Mouse (Mus musculus): Measurements from ENCODE around the gene Slc5a12. TPM values are rescaled to one million over a fixed set of nuclear protein-coding genes. Genes with fewer than 3 reads are reported as not detected.

The Slc5a12 gene
- total and polyA plus RNA-seq, 3 experiments, result not detected

GRCm38 (mm10) chr2:110564673-110565627 is 32.1 kb upstream of the Slc5a12 start:
- no peaks in the 10 kb centered on the region for H3K27me3 ChIP-seq (ENCODE audit: control insufficient read depth in 1 of 2, insufficient read depth in 2 of 2, low read length in 2 of 2)
- H3K79me2 ChIP-seq (ENCODE audit: control insufficient read depth, insufficient read depth, low read length, poor library complexity), result no peaks in the 10 kb centered on the region
- no peak overlapping the region for H3K9ac ChIP-seq (ENCODE audit: control insufficient read depth, low read depth, low read length, poor library complexity, severe bottlenecking)
- H3K9me3 ChIP-seq (replicated peaks; ENCODE audit: insufficient read depth, low read length), result no peaks in the 10 kb centered on the region; the same call in 1 of the 2 replicates
- no peak overlapping the region for H3K4me3 ChIP-seq (ENCODE audit: control insufficient read depth in 1 of 2, insufficient read depth in 1 of 2, low read depth in 2 of 2, low read length in 2 of 2)
- H3K36me3 ChIP-seq (ENCODE audit: control insufficient read depth in 1 of 2, insufficient read depth in 2 of 2, low read length in 2 of 2), result no peaks in the 10 kb centered on the region
- no peak overlapping the region for H3K27ac ChIP-seq (ENCODE audit: control insufficient read depth, low read depth, low read length)
- peak; percentile 59 for DNase-seq (ENCODE audit: low read depth, low spot score)
- H3K4me1 ChIP-seq (ENCODE audit: control insufficient read depth in 1 of 2, insufficient read depth in 2 of 2, low read length in 2 of 2), result no peaks in the 10 kb centered on the region
- no peak for TF ChIP-seq CHD1 (IDR thresholded peaks at IDR 0.05; ENCODE audit: low read depth, low read length)
- no peak for TF ChIP-seq MYC (IDR thresholded peaks at IDR 0.05; ENCODE audit: low read depth, low read length)
- no peak for TF ChIP-seq POLR2A (IDR thresholded peaks at IDR 0.05; ENCODE audit: control insufficient read depth in 1 of 2, insufficient read depth in 1 of 2, low read depth in 1 of 2, low read length in 2 of 2, poor library complexity in 1 of 2)
- no peak for TF ChIP-seq SIN3A (IDR thresholded peaks at IDR 0.05; ENCODE audit: low read length)
- TF ChIP-seq TCF12 (IDR thresholded peaks at IDR 0.05; ENCODE audit: low read depth, low read length), result no peak
- TF ChIP-seq USF2 (IDR thresholded peaks at IDR 0.05; ENCODE audit: borderline replicate concordance in 1 of 2, insufficient read depth in 1 of 2, low read depth in 1 of 2, low read length in 2 of 2), result no peak
- TF ChIP-seq ZKSCAN1 (IDR thresholded peaks at IDR 0.05; ENCODE audit: low read depth, low read length), result no peak
- TF ChIP-seq ETS1 (IDR thresholded peaks at IDR 0.05; ENCODE audit: low read depth, low read length), result no peak
- TF ChIP-seq GABPA (IDR thresholded peaks at IDR 0.05; ENCODE audit: low read depth, low read length), result no peak
- TF ChIP-seq ZNF384 (IDR thresholded peaks at IDR 0.05; ENCODE audit: low read depth, low read length), result no peak
- TF ChIP-seq ELF1 (IDR thresholded peaks at IDR 0.05; ENCODE audit: low read depth, low read length), result no peak
- no peak for TF ChIP-seq MAFK (IDR thresholded peaks at IDR 0.05; ENCODE audit: borderline replicate concordance, low read depth, low read length)
- no peak for TF ChIP-seq EP300 (IDR thresholded peaks at IDR 0.05; ENCODE audit: low read depth in 1 of 2, low read length in 2 of 2)
- TF ChIP-seq NELFE (IDR thresholded peaks at IDR 0.05; ENCODE audit: low read depth, low read length), result no peak
- no peak for TF ChIP-seq ZMIZ1 (IDR thresholded peaks at IDR 0.05; ENCODE audit: low read depth, low read length)
- no peak for TF ChIP-seq POLR2AphosphoS2 (IDR thresholded peaks at IDR 0.05; ENCODE audit: low read length)
- TF ChIP-seq BHLHE40 (IDR thresholded peaks at IDR 0.05; ENCODE audit: borderline replicate concordance, low read depth, low read length), result no peak
- no peak for TF ChIP-seq GATA1 (IDR thresholded peaks at IDR 0.05; ENCODE audit: low read depth, low read length)
- no peak for TF ChIP-seq JUND (IDR thresholded peaks at IDR 0.05; ENCODE audit: low read depth, low read length)
- no peak for TF ChIP-seq TBP (IDR thresholded peaks at IDR 0.05; ENCODE audit: low read depth, low read length)
- no peak for TF ChIP-seq TAL1 (IDR thresholded peaks at IDR 0.05; ENCODE audit: low read length)
- no peak for TF ChIP-seq MXI1 (IDR thresholded peaks at IDR 0.05; ENCODE audit: low read depth, low read length)
- TF ChIP-seq E2F4 (IDR thresholded peaks at IDR 0.05; ENCODE audit: borderline replicate concordance, low read depth, low read length), result no peak
- TF ChIP-seq MEF2A (IDR thresholded peaks at IDR 0.05; ENCODE audit: extremely low read depth, insufficient replicate concordance, low read depth, low read length, poor library complexity, severe bottlenecking), result no peak
- TF ChIP-seq RAD21 (IDR thresholded peaks at IDR 0.05; ENCODE audit: low read depth, low read length), result peak; percentile 71
- TF ChIP-seq HCFC1 (IDR thresholded peaks at IDR 0.05; ENCODE audit: low read depth, low read length), result no peak
- no peak for TF ChIP-seq MAX (IDR thresholded peaks at IDR 0.05; ENCODE audit: low read length)
- no peak for TF ChIP-seq CHD2 (IDR thresholded peaks at IDR 0.05; ENCODE audit: low read length)
- TF ChIP-seq KAT2A (conservative IDR thresholded peaks at IDR 0.05; ENCODE audit: low read depth, low read length), result no peak
- peak; percentile 56 for TF ChIP-seq ZC3H11A (IDR thresholded peaks at IDR 0.05; ENCODE audit: low read depth, low read length)
- no peak for TF ChIP-seq RCOR1 (IDR thresholded peaks at IDR 0.05; ENCODE audit: low read depth, low read length)
- TF ChIP-seq NRF1 (IDR thresholded peaks at IDR 0.05; ENCODE audit: insufficient read depth, low read depth, low read length, poor library complexity, severe bottlenecking), result no peak
- no peak for TF ChIP-seq MAZ (IDR thresholded peaks at IDR 0.05; ENCODE audit: low read depth, low read length)
- no peak for TF ChIP-seq POLR2AphosphoS5 (IDR thresholded peaks at IDR 0.05; ENCODE audit: borderline replicate concordance, low read depth, low read length)
- no peak for TF ChIP-seq MYB (IDR thresholded peaks at IDR 0.05; ENCODE audit: low read depth, low read length)
- TF ChIP-seq USF1 (IDR thresholded peaks at IDR 0.05; ENCODE audit: low read depth, low read length), result peak; percentile 86

All from MEL (cell line).